Mouse (Mus musculus) frontal cortex, postnatal 14 days (tissue): Measurements from ENCODE around the gene Gm10803.
"Not testable (repeated sequence)": the region's sequence is repeated elsewhere in the genome, so short reads cannot be mapped to it uniquely, and the experiment has no call there.

Experiments used
- DNase-seq, 2 experiments: peaks; one replicate each; pipeline ENCODE4 v3.0.0; 2022; ENCODE audit warnings: low spot score in 2 of 2

Gm10803 gene

GRCm38 (mm10) chr2:93560268-93560667, at the start of gene Gm10803:
Gm10803 (plus strand) TSS chr2:93560568.
- not testable (repeated sequence) for DNase-seq

DNA sequence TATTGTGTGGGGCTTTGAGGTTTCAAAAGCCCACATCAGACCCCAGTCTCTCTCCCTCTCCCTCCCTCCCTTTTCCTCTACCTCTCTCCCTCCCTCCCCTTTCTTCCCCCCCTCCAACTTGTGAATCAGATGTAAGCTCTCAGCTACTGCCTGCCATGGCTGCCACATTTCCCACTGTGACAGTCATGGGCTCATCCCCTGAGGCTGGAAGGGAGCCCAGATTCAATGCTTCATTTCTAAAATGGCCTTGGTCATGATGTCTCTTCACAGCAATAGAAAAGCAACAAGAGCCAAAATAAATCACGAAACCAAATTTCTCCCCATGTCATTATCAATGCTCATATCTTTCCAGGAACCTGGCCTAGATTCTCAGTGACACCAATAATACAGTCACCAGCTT, 49.5 kb upstream of the Gm10803 start:
- DNase-seq: no peak

DNA sequence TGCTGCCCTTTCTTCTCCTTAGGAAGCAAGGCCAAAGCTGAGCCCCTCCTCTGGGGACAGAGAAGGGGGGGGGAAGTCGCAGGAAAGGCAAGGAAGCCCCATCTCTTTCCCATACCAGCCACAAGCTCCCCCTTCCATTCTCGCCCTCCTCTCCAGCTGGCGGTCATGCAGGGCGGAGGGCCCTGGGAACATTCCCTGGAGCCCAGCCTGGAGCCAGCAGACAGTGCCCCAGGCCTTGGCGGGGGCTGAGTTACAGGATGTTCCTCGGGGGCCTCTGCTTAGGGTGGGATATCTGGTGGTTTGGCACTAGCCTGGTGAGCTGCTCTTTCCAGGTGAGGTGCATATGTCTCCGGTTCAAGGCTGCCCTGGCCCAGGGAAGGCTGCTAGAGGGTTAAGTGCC, 48.2 kb upstream of the Gm10803 start:
- DNase-seq: no peak

DNA sequence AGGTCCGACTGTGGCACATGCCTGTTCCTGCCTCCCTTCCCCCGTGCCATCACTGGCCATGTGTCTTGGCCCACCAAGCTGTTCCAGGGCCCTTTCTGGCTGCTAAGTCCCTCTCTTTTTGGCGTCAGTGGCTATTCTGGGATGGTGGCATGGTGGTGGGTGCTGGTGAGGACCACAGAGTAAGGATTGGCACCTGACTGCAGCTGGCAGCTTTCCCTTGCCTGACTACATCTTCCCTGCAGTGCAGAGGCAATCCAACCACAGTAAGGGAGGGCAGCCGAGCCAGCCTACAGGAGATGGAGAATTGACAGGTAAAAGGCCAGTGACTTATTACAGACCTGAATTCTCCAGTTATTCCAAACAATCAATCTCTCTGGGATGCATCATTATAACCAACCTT, 45.1 kb upstream of the Gm10803 start:
- no peak for DNase-seq

- DNase-seq: no peak
Observed at GRCm38 (mm10) chr2:93521042-93521441, 39.3 kb upstream of the Gm10803 start.

DNA sequence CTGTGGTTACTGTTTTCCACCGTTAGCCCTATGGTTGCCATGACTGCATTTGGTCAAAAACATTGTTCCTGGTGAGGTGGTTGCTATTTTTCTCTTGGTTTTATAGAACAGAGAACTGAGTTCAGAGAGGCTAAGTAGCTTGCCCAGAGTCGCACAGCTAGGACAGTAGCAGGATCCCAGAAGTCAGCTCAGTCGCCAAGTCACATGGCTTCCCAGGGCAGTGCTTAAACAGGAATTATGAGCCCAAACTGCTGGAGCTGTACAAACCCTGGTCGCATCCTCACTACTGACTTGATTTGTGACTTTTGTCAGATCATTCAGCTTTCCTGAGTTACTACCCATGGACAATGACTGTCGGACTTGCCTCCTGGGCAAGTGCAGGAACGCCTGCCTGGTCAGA, 38.8 kb upstream of the Gm10803 start:
- DNase-seq: no peak

GRCm38 (mm10) chr2:93522005-93522404, 38.4 kb upstream of the Gm10803 start:
- no peak for DNase-seq

DNA sequence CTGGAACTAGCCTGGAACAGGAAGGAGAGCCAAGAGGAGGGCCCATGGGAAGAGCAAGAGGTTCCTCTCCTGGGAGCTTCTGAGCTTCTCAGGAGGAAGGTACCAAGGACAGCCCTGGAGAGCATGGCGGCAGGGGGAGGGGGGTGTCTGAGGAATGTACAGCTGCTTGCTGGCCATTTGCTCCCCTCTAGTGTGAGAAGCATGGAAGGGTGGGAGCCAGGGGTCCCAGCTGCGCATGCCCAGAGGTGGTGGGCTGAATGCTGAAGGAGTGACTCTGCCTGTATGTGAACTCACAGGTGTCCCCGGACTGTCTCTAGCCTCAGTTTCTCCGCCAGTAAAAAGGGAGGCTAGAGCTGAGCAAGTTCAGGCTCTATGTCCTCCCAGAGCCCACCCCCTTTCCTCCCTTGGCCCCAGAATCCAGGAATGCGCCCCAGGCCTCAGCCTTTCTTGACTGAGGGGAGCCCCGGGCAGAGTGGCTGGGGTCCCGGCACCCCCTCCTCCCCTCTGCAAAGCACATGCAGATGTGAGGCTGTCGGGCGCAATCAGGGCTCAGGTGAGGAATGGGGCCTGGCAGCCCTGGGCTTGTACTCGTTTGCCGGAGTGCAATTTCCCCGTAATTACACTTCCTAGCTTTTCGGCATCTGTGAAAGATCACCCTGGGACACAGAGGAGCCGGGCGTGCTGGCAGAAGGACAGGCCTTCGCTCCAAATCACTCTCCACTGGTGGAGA, 35.2 kb upstream of the Gm10803 start:
- DNase-seq: no peak

- no peak for DNase-seq
Observed at GRCm38 (mm10) chr2:93529602-93530001, 30.8 kb upstream of the Gm10803 start.

GRCm38 (mm10) chr2:93533891-93534290, 26.5 kb upstream of the Gm10803 start:
- DNase-seq: no peak

DNA sequence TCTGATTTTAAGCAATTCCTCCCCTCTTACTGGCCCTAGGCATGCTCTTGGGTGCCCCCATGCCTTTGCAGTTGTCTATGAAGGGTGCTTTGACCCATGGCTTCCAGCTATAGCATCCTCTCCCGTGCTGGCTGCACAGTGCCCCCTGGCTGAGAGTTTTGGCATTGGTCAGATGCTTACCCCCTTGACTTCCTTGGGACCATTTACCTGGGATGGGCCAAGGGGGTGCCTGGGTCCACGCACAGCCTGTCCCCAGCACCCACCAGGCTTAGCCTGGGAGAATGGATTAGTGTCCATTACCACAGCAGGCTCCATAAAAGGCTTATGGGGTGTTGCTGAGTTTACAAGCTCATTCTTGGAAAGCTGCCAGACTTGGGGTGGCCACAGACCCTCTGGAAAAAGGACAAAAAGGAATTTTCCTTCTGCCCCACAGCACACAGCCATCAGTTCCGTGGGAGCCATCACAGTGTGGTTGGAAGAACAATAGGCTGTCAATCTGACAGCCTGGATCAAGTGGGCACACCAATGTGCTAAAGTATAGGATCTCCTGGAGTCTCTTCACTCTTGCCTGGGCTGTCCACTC, 22.9 kb upstream of the Gm10803 start:
- no peak for DNase-seq

DNA sequence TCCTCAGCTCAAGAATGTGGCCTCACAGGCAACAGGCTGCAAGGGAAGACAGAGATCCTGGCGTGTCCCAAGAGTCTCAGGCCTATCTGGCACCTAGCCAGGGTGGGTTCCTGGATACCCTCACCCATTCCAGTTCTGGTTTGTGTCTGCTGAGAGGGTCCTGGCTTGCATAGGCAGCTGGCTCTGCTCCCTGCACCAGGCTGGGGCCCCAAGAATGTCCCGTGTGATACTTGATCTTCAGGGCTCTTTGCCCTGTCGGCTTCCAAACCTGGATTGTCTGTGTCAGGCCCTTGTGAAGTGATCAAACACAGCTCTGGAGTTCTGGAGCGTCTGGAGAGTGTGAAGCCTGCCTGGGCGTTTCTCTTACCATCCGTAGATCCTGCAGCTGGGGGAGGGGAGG, 22.2 kb upstream of the Gm10803 start:
- DNase-seq: no peak

DNA sequence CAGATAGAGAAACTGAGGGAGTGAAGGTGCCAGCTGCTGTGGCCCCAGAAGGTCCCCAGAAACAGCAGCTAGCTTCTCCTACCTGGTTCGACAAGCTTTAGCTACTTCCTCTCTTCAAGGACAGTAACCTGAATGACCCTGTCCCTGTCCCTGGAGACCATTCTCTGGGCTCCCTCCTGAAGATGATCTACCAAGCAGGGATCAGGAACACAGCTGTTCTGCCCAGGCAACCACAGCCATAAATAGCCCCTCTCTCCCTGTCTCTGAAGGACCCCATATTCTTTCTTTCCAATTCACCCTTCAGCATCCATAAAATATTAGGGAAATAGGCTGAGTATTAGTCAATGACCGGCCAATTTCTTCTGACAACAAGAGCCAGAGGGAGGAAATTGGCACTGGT, 18.6 kb upstream of the Gm10803 start:
- no peak for DNase-seq

DNA sequence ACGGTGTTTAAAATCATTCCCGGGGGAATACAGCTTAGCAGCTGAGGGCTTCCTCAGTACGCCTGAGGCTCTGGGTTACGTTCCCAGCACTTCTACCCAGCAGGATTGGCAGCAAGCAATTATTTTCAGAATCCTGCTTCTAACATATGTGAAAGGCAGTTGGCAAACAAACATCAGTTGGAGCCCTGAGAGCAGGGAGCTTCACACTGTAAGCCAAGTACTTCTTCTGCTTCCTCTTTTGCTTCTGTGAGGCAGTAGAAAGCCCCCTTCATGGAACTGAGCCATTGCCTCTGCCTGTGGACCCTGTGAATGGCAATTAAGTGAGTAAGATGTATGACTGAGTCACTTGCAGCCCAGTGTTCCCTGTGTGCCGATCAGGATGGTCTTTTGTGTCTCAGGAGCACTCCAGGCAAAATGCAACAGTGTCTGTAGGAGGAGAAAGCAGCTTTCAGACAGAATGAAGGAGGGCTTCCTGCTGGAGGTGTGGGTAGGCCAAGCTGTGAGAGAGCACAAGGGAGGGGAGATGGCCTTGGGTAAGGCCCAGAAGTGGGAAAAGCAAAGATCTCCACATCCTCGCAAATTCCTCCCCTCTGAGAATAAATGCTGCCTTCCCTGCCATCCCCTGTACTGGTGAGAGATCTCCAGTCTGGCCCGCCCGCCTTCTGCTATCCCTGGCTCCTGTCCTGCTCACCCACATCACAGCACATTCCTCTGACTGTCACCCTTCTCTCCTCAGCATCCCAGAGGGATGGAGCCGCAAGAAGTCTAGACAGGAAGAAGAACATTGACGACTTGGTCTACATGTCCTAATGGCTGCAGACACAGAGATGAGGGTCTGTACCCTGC, 7.5 kb upstream of the Gm10803 start:
- no peak for DNase-seq

DNA sequence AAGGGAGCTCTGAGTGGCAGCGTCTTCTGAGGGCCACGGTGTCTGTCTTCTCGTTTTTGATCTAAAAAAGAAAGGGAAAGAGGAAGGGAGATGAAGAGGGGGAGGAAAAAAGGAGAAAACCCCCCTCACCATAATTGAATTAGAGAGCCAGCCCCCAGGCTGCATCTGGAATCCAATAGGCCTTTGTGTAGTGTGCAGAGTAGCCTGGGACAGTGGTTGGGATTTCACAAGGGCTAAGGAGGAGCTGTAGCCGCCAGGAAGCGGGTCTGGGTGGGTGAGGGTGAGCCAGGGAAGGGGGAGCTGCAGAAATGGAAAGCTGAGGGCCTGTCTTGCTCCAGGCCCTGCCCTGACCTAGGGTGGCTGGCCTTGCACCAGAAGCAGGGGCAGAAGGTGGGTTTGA, 6.5 kb upstream of the Gm10803 start:
- DNase-seq: no peak

GRCm38 (mm10) chr2:93565647-93566046, 5.3 kb downstream of the Gm10803 start:
- DNase-seq: no peak

DNA sequence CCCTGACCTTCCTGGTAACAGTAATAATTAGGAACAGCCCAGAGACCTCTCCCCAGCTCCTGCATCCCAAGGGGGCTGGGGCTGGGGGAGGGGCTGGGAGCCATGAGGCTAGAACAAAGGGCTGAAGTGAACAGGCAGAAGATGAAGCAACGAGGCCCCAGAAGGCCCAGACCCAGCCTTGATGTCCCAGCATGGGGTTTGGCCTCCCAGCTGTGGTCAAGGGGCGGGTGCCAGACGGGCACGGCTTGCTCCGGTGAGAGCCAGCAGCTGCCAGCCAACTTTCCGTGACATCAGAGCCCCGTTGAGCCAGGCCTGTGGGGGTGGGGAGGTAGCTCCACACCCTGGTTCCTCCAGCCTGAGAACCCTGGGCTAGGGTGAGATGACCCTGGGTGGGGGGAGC, 7.3 kb downstream of the Gm10803 start:
- DNase-seq: no peak

DNA sequence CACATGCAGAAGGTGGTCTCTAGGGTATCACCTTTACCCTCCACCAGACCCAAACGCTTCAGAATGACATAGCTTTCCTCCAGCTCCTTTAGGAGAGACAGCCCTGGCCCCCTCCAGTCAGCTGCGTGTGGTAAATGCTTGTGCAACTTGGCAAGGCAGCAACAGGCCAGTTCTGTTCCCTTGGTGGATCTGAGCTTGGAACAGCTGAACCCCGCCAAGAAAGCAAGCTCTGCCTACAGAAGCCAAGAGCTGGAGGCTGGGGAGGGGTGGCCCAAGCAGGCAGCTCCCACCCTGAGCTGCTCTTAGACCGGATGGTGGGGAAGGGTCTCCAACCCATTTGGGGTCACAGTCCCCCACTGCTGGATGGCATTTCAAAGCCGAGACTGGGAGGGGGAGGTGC, 12.2 kb downstream of the Gm10803 start:
- no peak for DNase-seq

- DNase-seq: no peak
Observed at GRCm38 (mm10) chr2:93581271-93581670, 20.9 kb downstream of the Gm10803 start.

- no peak for DNase-seq
Observed at GRCm38 (mm10) chr2:93585821-93586220, 25.5 kb downstream of the Gm10803 start.

GRCm38 (mm10) chr2:93587446-93587845, 27.1 kb downstream of the Gm10803 start:
- no peak for DNase-seq

DNA sequence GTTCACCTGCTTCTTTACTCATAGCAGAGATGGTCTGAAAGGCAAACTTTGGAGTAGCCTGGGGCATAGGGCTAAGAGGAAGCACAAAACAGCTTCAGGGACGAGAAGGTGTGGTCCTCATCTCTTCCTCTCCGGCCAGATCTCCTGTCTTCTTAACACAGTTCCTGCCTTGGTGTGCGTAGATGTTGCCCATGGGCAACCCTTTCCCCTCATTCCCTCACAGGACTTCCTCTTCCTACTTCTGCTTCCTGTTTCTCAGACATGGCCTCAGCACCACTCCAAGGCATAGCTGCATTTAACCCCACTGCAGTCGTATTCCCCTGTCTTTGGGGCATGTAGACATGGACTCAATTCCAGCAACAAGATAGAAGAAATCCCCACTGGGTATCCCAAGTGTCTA, 29.5 kb downstream of the Gm10803 start:
- DNase-seq: no peak

- no peak for DNase-seq
Observed at GRCm38 (mm10) chr2:93591706-93592105, 31.3 kb downstream of the Gm10803 start.
